Comparison of ENCODE assay signal across 17 mouse cellular contexts in genomic region chr10:96479350-96479749, GRCm38 (mm10).
A peak's percentile ranks its signal among the peaks of the same experiment; 100 is the strongest.
DNase-seq lines count a peak whose midpoint lies in the region; ATAC-seq lines count a peak whose summit lies in the region.
"Had no signal": no experiment of that assay in that cellular context is flagged by ENCODE, and none has a peak within 500 bp of the region (broad histone marks: within the 10 kb centered on the region; RNA-seq: fewer than 3 reads in every experiment).

No protein-coding gene starts in this region.

- no peak overlapping the region for H3K9ac ChIP-seq in midbrain, embryonic 14.5 days (replicated peaks; ENCODE audit: low read length)
- H3K9ac ChIP-seq in forebrain, embryonic 13.5 days = no peak overlapping the region
- H3K9ac ChIP-seq in limb, embryonic 12.5 days (replicated peaks) = no peak overlapping the region
- no peak overlapping the region for H3K9ac ChIP-seq in midbrain, embryonic 11.5 days (ENCODE audit: low read length)
- H3K9ac ChIP-seq: embryonic facial prominence, embryonic 12.5 days; kidney, embryonic 15.5 days; lung, embryonic 14.5 days had no signal

- DNase-seq in midbrain, embryonic 14.5 days = peak; percentile 19
- DNase-seq in midbrain, embryonic 10.5 days (ENCODE audit: low spot score) = no peak
- no peak for DNase-seq in kidney, postnatal 4 days
- no peak for DNase-seq in adipocyte (ENCODE audit: low spot score)
- no peak for DNase-seq in midbrain, embryonic 11.5 days (ENCODE audit: low spot score, missing footprints)
- DNase-seq: cerebellum, adult 11 months; cerebellum, postnatal 36 days; gastrocnemius, postnatal 25 days; heart, postnatal 36 days had no signal

- 79% methylated on average over 12 of the region's 12 CpGs for WGBS in midbrain, embryonic 14.5 days
- WGBS in midbrain, embryonic 10.5 days = 74% methylated on average over 12 of the region's 12 CpGs
- WGBS in forebrain, embryonic 13.5 days = 53% methylated on average over 12 of the region's 12 CpGs
- WGBS in limb, embryonic 12.5 days = 66% methylated on average over 12 of the region's 12 CpGs
- WGBS in midbrain, embryonic 11.5 days = 76% methylated on average over 12 of the region's 12 CpGs

- peaks cover under 1% of the 10 kb centered on the region; the same call in 1 of the 2 replicates for H3K9me3 ChIP-seq in midbrain, embryonic 14.5 days (ENCODE audit: control insufficient read depth, low read length)
- H3K9me3 ChIP-seq in midbrain, embryonic 10.5 days (replicated peaks) = no peaks in the 10 kb centered on the region
- H3K9me3 ChIP-seq in forebrain, embryonic 13.5 days (replicated peaks) = no peaks in the 10 kb centered on the region
- H3K9me3 ChIP-seq in limb, embryonic 12.5 days = no peaks in the 10 kb centered on the region
- H3K9me3 ChIP-seq in midbrain, embryonic 11.5 days (ENCODE audit: control insufficient read depth, low read length) = no peaks in the 10 kb centered on the region
- H3K9me3 ChIP-seq: embryonic facial prominence, embryonic 12.5 days; kidney, embryonic 15.5 days had no signal

- no peaks in the 10 kb centered on the region for H3K27me3 ChIP-seq in midbrain, embryonic 14.5 days (ENCODE audit: control insufficient read depth, insufficient read depth, low read length)
- H3K27me3 ChIP-seq in midbrain, embryonic 10.5 days (ENCODE audit: low read depth, poor library complexity, severe bottlenecking) = no peaks in the 10 kb centered on the region
- no peaks in the 10 kb centered on the region for H3K27me3 ChIP-seq in forebrain, embryonic 13.5 days
- H3K27me3 ChIP-seq in limb, embryonic 12.5 days = no peaks in the 10 kb centered on the region
- H3K27me3 ChIP-seq in midbrain, embryonic 11.5 days (ENCODE audit: control insufficient read depth, insufficient read depth, low read length) = no peaks in the 10 kb centered on the region
- H3K27me3 ChIP-seq: embryonic facial prominence, embryonic 12.5 days; kidney, embryonic 15.5 days had no signal

- no peak overlapping the region for H3K27ac ChIP-seq in midbrain, embryonic 14.5 days (replicated peaks; ENCODE audit: low read depth, low read length)
- H3K27ac ChIP-seq in midbrain, embryonic 10.5 days (replicated peaks) = no peak overlapping the region
- peak overlapping the region; percentile 85 for H3K27ac ChIP-seq in forebrain, embryonic 13.5 days
- H3K27ac ChIP-seq in limb, embryonic 12.5 days = no peak overlapping the region
- no peak overlapping the region for H3K27ac ChIP-seq in midbrain, embryonic 11.5 days (ENCODE audit: low read depth, low read length)
- H3K27ac ChIP-seq: embryonic facial prominence, embryonic 12.5 days; kidney, embryonic 15.5 days had no signal

- H3K4me3 ChIP-seq in midbrain, embryonic 14.5 days (replicated peaks; ENCODE audit: low read depth, low read length) = no peak overlapping the region
- no peak overlapping the region for H3K4me3 ChIP-seq in midbrain, embryonic 10.5 days
- no peak overlapping the region for H3K4me3 ChIP-seq in forebrain, embryonic 13.5 days
- H3K4me3 ChIP-seq in limb, embryonic 12.5 days (replicated peaks) = no peak overlapping the region
- no peak overlapping the region for H3K4me3 ChIP-seq in midbrain, embryonic 11.5 days (ENCODE audit: low read depth, low read length)
- H3K4me3 ChIP-seq: embryonic facial prominence, embryonic 12.5 days; kidney, embryonic 15.5 days had no signal

- no peak for ATAC-seq in midbrain, embryonic 14.5 days (ENCODE audit: low FRiP score, low TSS enrichment)
- ATAC-seq in forebrain, embryonic 13.5 days = no peak
- ATAC-seq in limb, embryonic 12.5 days (ENCODE audit: insufficient number of reproducible peaks, insufficient read depth, low FRiP score, low TSS enrichment, low read depth) = no peak
- no peak for ATAC-seq in midbrain, embryonic 11.5 days (ENCODE audit: low FRiP score)
- ATAC-seq: activated CD4-positive, CD25-positive, alpha-beta regulatory T cell, adult 4 months had no signal

- H3K4me1 ChIP-seq in midbrain, embryonic 14.5 days (ENCODE audit: control insufficient read depth, insufficient read depth, low read length) = peaks cover 3% of the 10 kb centered on the region; the same call in 1 of the 2 replicates
- peaks cover 16% of the 10 kb centered on the region for H3K4me1 ChIP-seq in midbrain, embryonic 10.5 days
- peaks cover 28% of the 10 kb centered on the region for H3K4me1 ChIP-seq in forebrain, embryonic 13.5 days
- peaks cover 26% of the 10 kb centered on the region for H3K4me1 ChIP-seq in limb, embryonic 12.5 days (replicated peaks)
- 0 out of 2 replicates have a peak, but pooled peaks cover 3% of the 10 kb centered on the region for H3K4me1 ChIP-seq in midbrain, embryonic 11.5 days (ENCODE audit: control insufficient read depth, insufficient read depth, low read length)

- H3K36me3 ChIP-seq in midbrain, embryonic 14.5 days (ENCODE audit: control insufficient read depth, insufficient read depth, low read length) = no peaks in the 10 kb centered on the region
- H3K36me3 ChIP-seq in midbrain, embryonic 10.5 days = no peaks in the 10 kb centered on the region
- no peaks in the 10 kb centered on the region for H3K36me3 ChIP-seq in forebrain, embryonic 13.5 days (ENCODE audit: poor library complexity, severe bottlenecking)
- H3K36me3 ChIP-seq in limb, embryonic 12.5 days = no peaks in the 10 kb centered on the region
- no peaks in the 10 kb centered on the region for H3K36me3 ChIP-seq in midbrain, embryonic 11.5 days (ENCODE audit: control insufficient read depth, insufficient read depth, low read length)
- H3K36me3 ChIP-seq: embryonic facial prominence, embryonic 12.5 days; kidney, embryonic 15.5 days had no signal

- no peak overlapping the region for H3K4me2 ChIP-seq in midbrain, embryonic 14.5 days (ENCODE audit: low read length)
- peak overlapping the region; percentile 27; the same call in 1 of the 2 replicates for H3K4me2 ChIP-seq in forebrain, embryonic 13.5 days
- peak overlapping the region; percentile 16; the same call in 1 of the 2 replicates for H3K4me2 ChIP-seq in limb, embryonic 12.5 days
- H3K4me2 ChIP-seq in midbrain, embryonic 11.5 days = no peak overlapping the region
- H3K4me2 ChIP-seq: heart, embryonic 11.5 days; kidney, embryonic 15.5 days; liver, embryonic 11.5 days; lung, embryonic 14.5 days had no signal

Comparison
In these comparisons a context has a peak if more than half of its experiments do, and no peak if none do; other contexts are left out.
1. H3K4me2 ChIP-seq: peak in forebrain, embryonic 13.5 days (single experiment) and limb, embryonic 12.5 days (single experiment); none in midbrain, embryonic 14.5 days (single experiment) and midbrain, embryonic 11.5 days (single experiment).